Mouse (Mus musculus) hematopoietic stem cell, adult 5-6 weeks (primary cell): ENCODE measurements around the gene Pafah1b3. TPM values are rescaled to one million over a fixed set of nuclear protein-coding genes. Genes with fewer than 3 reads are reported as not detected.
A peak's percentile ranks its signal among the peaks of the same experiment; 100 is the strongest.

Experiments
- ATAC-seq, 2 experiments: fragments of 125-278 bp in 1 of 2; replicated peaks in 1 of 2; 2 replicates each; pipeline ENCODE4 v1.8.0; 2016 to 2017; ENCODE audit warnings: inconsistent platforms in 2 of 2, mild to moderate bottlenecking in 2 of 2, moderate number of reproducible peaks in 2 of 2, low read depth in 1 of 2, moderate TSS enrichment in 1 of 2; ENCODE audit not compliant: low FRiP score in 2 of 2, poor library complexity in 2 of 2, severe bottlenecking in 2 of 2, insufficient read depth in 1 of 2, low TSS enrichment in 1 of 2
- total RNA-seq: library from RNA; stranded (forward); fragments of 172-1452, 232-1000 nt; gene quantifications from 2 replicates; pipeline ENCODE4 v1.2.3, GENCODE M21; 2017

The Pafah1b3 gene
- total RNA-seq, 1 experiment from 2014 or later, result 20.8 TPM

- ATAC-seq, result no peak
These were observed 35.9 kb downstream of the Pafah1b3 start for GRCm38 (mm10) chr7:25261896-25262295.

GRCm38 (mm10) chr7:25251822-25252221 is 46.0 kb downstream of the Pafah1b3 start:
- no peak for ATAC-seq

- ATAC-seq, result no peak
These were observed 46.6 kb downstream of the Pafah1b3 start for GRCm38 (mm10) chr7:25251071-25251791.

DNA sequence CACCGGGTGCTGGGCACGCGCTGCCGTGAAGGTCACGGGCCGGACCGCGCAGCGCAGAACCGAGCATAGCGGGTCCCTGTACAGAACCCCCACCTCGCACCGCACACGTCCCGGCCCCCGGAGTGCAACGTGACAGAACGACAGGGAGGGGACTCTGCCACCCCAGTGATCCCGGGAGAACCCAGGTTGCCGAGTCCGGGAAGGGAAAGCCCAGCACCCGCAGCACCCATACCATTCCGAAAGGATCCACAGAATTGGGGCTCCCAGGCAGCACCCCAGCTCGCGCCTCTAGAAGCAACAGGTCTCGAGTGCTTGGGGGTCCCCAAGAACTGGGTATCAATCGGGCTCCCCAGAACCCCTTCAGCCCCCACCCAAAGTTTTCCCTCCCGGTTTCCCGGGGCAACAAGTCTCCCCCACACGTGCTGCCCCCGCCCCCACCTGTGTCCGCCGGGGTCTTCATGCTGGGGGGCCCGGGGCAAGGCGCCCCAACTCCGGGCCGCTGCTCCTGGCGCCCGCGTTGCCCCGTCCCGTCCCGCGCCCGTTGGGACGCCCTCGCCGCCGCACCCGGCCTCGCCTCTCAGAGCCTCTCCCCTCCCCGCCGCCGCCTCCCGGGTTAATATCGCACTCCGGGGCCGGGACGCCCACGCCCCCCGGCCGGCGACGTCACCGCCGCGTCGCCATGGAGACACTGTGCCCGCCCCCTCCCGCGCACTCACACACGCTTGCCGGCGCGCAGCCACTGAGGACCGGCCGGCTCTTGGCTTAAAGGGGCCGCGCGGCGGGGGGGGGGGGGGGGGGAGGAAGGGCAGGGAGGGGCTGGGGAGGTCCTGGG is 47.4 kb downstream of the Pafah1b3 start, which contains the start of gene Erf:
TSS of gene Erf (minus strand) at position 621 of the 832 bp plus-strand sequence.
- peak; percentile 46 to 73 for ATAC-seq

DNA sequence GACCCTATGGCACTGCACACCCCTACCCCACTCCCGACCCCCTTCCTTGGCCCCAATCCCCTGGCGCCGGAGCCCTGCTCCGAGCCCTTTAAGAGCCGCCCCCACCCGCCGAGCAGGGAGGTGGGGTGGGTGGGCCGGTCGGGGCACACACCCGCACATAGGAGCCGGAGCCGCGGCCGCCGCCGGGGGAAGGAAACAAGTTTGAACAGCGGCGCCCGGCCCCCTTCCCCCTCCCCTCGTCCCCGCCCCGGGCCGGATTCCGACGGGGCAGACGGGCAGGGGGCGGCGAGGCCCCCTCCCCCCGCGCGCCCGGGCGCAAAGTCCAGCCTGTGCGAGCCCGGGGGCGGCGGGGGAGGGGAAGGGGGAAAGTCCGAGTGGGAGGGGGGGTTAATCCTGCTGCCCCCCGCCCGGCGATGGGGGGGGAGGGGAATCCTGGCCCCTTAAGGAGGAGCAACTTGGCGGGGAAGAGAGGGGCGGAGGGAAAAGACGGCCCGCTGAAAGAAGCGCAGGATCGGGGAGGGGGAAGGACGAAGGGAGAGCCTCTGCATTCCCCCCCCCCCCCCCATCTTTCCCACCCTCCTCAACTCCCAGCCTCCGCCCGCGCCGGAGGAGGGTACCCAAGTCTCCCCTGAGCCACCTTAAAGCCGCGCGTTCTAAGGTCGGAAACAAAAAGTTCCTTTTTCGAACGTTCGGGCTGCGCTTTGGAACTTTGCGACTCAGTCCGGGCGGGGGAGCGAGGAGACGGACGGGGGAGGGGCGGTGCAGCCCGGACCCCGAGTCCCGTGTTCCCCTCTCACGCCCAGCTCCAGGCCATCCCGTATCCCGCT is 48.3 kb downstream of the Pafah1b3 start:
- ATAC-seq, result peak; percentile 19 to 20; a peak in 3 of 4 replicates

GRCm38 (mm10) chr7:25248846-25249313 is 48.9 kb downstream of the Pafah1b3 start:
- peak in 1 of 2 experiments; percentile 10; a peak in 1 of 4 replicates for ATAC-seq

GRCm38 (mm10) chr7:25248018-25248647 is 49.7 kb downstream of the Pafah1b3 start:
- peak in 1 of 2 experiments; percentile 14; a peak in 2 of 4 replicates for ATAC-seq

DNA sequence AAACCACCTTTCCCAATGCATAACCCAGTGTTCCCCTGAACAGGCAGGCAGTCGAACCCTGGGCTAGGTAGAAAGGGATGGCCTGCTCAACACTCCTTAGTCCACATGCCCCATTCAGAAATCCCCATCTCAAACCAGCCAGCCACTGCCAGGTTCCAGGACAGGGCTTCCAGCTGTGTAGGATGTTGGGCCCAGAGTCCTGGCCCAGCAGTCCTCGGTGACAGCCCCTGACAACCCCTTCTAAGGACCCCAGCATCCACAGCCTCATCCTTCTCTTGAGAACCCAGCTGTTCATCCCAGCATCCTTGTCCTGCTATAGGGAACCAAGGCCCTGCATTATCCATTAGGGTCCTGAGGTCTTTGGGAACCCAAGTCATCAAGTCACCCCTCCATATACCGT is 50.3 kb downstream of the Pafah1b3 start:
- no peak for ATAC-seq

GRCm38 (mm10) chr7:25246759-25247137 is 51.0 kb downstream of the Pafah1b3 start:
- ATAC-seq, result no peak

DNA sequence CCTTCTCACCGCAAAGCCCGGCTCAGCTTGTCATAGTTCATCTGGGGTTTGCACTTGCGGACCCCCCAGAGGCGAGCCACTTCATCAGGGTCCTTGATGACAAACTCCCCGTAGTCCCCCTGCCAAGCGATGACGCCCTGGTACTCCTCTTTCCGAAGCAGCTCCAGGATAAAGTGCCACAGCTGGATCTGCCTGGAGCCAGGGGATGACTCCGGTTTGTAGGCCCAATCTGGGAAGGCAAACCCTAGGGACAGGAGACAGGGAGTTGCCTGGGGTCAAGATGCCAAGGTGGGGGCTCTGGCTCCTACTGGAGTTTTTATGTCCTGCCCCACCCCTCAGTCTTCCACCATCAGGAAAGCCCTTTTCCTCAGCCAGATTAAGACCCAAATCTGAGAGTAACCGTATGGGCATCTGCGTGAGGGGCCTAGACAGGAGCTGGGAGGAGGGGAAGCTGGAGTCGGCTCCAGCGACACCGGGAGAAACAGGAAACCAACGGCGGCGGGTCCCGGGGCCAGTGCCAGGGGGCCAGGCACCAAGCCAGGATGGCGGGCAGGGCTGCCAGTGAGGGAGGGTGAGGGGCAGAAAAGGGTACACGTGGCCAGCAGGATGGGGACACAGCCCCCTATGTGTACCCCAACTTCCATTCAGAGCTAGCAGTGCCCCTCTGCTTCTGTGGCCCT is 51.6 kb downstream of the Pafah1b3 start:
- no peak for ATAC-seq

Other genes starting within 250 kb of the Pafah1b3 start
- gene Grik5, start 225.6 kb downstream of the Pafah1b3 start, total RNA-seq, result 11.4 and 36.2 TPM in 2 replicates
- 6.3 and 6.6 TPM in 2 replicates for gene Zfp574, start 225.4 kb downstream of the Pafah1b3 start, total RNA-seq
- gene Pou2f2, start 118.3 kb downstream of the Pafah1b3 start, total RNA-seq, result 3.5 and 7.6 TPM in 2 replicates
- 24.3 and 24.9 TPM in 2 replicates for gene Dedd2, start 77.4 kb downstream of the Pafah1b3 start, total RNA-seq
- gene Zfp526, start 76.6 kb downstream of the Pafah1b3 start, total RNA-seq, result 5.3 and 8.0 TPM in 2 replicates
- 47.0 and 66.5 TPM in 2 replicates for gene Gsk3a, start 60.1 kb downstream of the Pafah1b3 start, total RNA-seq
- gene Erf, start 47.2 kb downstream of the Pafah1b3 start, total RNA-seq, result 14.1 and 17.3 TPM in 2 replicates
- 39.1 and 39.4 TPM in 2 replicates for gene Cic, start 30.3 kb downstream of the Pafah1b3 start, total RNA-seq
- not detected in 2 replicates for gene Prr19, start 3.4 kb upstream of the Pafah1b3 start, total RNA-seq
- gene Tmem145, start 8.1 kb upstream of the Pafah1b3 start, total RNA-seq, result not detected in 2 replicates
- 4.8 and 5.3 TPM in 2 replicates for gene Megf8, start 19.2 kb upstream of the Pafah1b3 start, total RNA-seq
- not detected in 2 replicates for gene Cnfn, start 71.7 kb upstream of the Pafah1b3 start, total RNA-seq
- 13.6 and 18.7 TPM in 2 replicates for gene Lipe, start 100.7 kb upstream of the Pafah1b3 start, total RNA-seq
- gene Cxcl17, start 114.9 kb upstream of the Pafah1b3 start, total RNA-seq, result not detected in 2 replicates
- gene Ceacam1, start 179.6 kb upstream of the Pafah1b3 start, total RNA-seq, result 9.5 and 22.0 TPM in 2 replicates
- gene Ceacam2, start 241.9 kb upstream of the Pafah1b3 start, total RNA-seq, result not detected in 2 replicates